Mouse (Mus musculus) olfactory bulb, adult 2 months (tissue): Measurements from ENCODE around the gene Fbxo22. TPM values are rescaled to one million over a fixed set of nuclear protein-coding genes. Genes with fewer than 3 reads are reported as not detected.

ENCODE experiments used
- H3K27ac ChIP-seq: fragments of 200-500 bp; 2 replicates; pipeline ENCODE4 v1.5.1; 2012; ENCODE audit warnings: low read depth, low read length; ENCODE audit not compliant: insufficient read depth
- H3K4me1 ChIP-seq: fragments of 200-500 bp; 2 replicates; pipeline ENCODE4 v1.6.1; 2012; ENCODE audit warnings: low read length; ENCODE audit not compliant: control insufficient read depth, insufficient read depth
- H3K4me3 ChIP-seq: fragments of 200-500 bp; 2 replicates; pipeline ENCODE4 v1.5.1; 2012; ENCODE audit warnings: mild to moderate bottlenecking, low read depth, low read length, moderate library complexity; ENCODE audit not compliant: insufficient read depth
- CTCF ChIP-seq: fragments of 200-500 bp; IDR thresholded peaks from 2 replicates; pipeline ENCODE4 v1.5.1; 2012; ENCODE audit warnings: low read depth, mild to moderate bottlenecking, low read length, moderate library complexity; ENCODE audit not compliant: insufficient read depth
- POLR2A ChIP-seq: fragments of 200-500 bp; IDR thresholded peaks from 2 replicates; pipeline ENCODE4 v1.6.1; 2012; ENCODE audit warnings: mild to moderate bottlenecking, low read depth, low read length, moderate library complexity; ENCODE audit not compliant: insufficient read depth
- WGBS: fragments of 180-500 bp; shearing (Covaris S2); methylation state at CpG from one replicate; pipeline ENCODE4 v1.1.7; 2018; 5-methylcytosine and 5-hydroxymethylcytosine counted together
- polyA plus RNA-seq: library from polyadenylated mRNA; stranded (reverse); fragments of >200 nt; gene quantifications from 2 replicates; pipeline ENCODE4 v1.2.4, GENCODE M21; 2012; ENCODE audit warnings: low replicate concordance; ENCODE audit not compliant: missing spikeins, insufficient read depth, insufficient read length

The Fbxo22 gene
- polyA plus RNA-seq, 1 experiment, result not detected

DNA sequence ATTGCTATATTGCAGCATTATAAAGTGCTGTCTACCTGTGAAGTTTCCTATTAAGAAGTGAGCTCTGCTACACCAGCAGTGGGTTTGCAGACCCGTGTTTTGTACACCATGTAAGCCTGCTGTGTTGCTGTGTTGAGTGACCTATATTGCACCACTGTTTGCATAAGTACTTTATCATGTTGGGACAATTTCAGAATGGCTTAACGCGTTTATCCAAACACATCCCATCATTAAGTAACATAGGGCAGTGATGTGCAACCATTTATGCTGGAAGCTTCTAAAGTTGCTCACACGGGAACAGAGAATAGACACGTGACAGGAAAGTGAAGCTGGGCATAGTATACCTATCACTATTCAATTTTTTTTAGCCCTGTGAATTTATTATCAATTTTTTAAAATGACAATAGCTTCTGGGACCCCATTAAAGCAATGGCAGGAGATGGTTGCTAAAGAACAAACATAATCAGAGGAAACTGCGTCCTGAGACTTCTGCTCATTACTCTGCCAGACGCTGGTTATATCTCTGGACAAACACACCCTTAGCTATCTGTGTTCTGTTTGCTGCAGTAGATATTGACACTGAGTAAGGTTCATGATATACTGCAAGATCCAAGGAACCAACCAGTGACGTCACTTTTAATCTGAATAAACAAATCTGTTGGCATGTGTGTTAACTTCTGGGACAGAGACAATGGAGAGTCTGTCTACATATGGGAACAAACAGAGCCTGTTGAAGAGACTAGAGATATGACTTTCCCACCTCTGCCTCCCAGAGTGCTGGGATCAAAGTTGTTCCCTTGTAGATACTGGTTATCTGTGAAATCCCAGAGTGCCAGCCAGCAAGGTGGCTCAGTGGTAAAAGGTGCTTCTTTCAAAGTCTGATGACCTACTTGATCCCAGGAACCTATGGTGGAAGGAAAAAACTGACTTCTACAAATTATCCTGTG, 55.9 kb downstream of the Fbxo22 start:
- Histone ChIP-seq H3K4me1 (no peaks in the 10 kb centered on the region), H3K4me3 (no peak overlapping the region), H3K27ac (no peak overlapping the region)
- WGBS, result 84% methylated on average over 8 of the region's 8 CpGs
- no peak for TF ChIP-seq POLR2A
- TF ChIP-seq CTCF, result no peak

DNA sequence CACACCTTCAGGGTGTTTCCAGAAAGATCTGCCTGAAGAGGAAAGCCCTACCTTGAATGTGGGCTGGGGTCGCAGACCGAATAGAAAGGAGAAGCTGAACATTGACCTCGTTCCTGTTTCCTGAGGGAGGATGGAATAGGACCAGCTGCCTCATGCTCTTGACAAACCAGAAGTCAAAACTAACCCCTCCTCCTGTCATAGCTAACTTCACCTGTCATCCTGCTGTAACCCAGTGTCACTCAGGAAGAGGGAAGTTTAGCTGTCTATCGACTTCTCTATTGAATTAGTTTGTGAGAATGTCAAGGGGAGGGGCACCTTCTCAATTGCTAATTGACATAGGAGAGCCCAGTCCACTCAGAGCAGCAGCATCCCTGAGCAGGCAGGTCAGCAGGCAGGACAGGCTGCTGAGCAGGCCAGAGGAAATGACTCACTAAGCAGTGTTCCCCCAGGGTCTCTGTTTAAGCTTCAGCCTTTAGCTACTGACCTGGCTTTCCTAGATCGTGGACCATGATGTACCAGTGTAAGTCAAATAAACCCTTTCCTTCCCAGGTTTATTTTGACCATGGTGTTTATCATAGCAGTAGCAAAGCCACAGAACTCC, 63.3 kb downstream of the Fbxo22 start:
- Histone ChIP-seq H3K4me3 (no peak overlapping the region), H3K4me1 (no peaks in the 10 kb centered on the region), H3K27ac (no peak overlapping the region)
- TF ChIP-seq CTCF (no peak), POLR2A (no peak)
- WGBS, result 64% methylated on average over 5 of the region's 5 CpGs

DNA sequence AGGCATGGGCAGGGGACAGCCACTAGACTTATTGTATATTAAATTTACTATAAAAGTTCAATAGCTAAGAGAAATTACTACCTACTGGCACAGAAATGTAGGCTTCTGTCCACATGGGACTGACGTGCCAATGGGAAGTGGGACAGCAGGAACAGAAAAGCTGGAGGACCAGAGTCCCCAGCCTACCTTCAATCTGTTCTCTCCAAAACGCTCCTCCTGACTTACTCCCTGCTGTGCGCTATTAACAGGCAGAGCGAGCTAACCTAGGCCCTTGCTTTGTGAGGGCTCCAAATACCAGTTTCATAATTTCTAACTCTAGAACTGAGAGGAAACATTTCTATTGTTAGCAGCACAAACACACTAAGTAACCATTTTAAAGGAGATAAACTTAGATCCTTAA, 65.2 kb downstream of the Fbxo22 start:
- TF ChIP-seq CTCF (no peak), POLR2A (no peak)
- no peaks in the 10 kb centered on the region for H3K4me1 ChIP-seq
- 57% methylated on average over 4 of the region's 4 CpGs for WGBS

More for the DNA sequence above, 65.2 kb downstream of the Fbxo22 start:
- no peak overlapping the region for H3K27ac ChIP-seq
- no peak overlapping the region for H3K4me3 ChIP-seq

Other genes starting within 250 kb of the Fbxo22 start
- not detected in 2 replicates for gene Chrna5, start 228.0 kb upstream of the Fbxo22 start, polyA plus RNA-seq
- not detected in 2 replicates for gene Chrna3, start 182.4 kb upstream of the Fbxo22 start, polyA plus RNA-seq
- not detected in 2 replicates for gene Chrnb4, start 160.1 kb upstream of the Fbxo22 start, polyA plus RNA-seq
- gene Ube2q2, start 60.1 kb upstream of the Fbxo22 start, polyA plus RNA-seq, result not detected in 2 replicates
- gene Nrg4, start 117.9 kb downstream of the Fbxo22 start, polyA plus RNA-seq, result not detected in 2 replicates
- not detected in 2 replicates for gene Tmem266, start 118.0 kb downstream of the Fbxo22 start, polyA plus RNA-seq